Mouse (Mus musculus): ENCODE data around the gene 2900026A02Rik.
A peak's percentile ranks its signal among the peaks of the same experiment; 100 is the strongest.

The 2900026A02Rik gene

DNA sequence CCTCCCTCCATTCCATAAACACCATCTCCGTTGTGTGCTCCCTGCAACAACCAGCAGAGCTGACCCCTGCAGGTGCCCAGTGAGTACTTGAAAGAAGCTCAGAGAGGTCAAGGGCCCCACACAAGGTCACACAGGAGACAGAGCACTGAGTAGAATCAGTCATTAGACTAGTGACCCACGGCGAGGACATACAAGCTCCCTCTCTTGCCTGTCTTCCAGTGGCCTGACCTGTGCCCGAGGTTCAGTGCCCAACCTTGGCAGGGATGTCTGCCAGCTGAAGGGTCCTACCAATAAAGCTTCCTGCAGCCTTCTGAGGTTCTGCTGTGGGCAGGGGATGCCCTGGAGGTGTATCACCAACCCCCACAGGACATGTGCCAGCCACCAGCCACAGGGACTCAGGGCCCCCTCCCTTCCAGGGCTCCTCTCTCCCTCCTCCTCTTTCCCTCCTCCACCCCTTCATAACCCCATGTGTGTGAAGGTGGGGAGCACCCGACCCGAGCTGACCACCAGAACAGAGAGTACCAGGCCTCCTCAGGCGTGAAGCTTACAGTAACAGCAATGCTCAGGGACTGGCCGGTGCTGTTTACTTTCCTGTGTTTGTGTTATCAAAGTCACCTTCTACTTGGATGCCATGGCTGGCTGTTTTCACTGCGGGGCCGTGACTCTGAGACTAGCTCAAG, 8.7 kb downstream of the 2900026A02Rik start:
- DNase-seq (ENCODE audit: low spot score) = no peak

DNA sequence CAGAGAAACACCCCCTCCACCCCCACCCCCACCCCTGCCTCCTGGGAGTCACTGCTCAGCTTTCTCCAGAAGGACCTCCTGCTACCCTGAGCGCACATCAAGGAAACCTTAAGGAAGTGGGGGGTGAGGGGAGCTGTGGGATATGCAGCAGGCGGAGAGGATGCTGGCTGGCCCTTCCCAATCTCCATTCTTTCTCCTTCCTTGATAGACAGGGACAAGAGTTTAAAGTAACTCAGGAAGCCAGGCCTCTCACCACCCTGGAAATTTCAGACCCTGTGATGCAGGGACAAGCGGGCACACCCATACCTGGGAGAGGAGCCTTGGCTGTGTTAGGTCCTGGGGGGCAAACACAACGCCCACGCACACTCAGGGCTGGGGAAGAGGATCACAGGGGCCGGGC, 10.7 kb downstream of the 2900026A02Rik start:
- no peak for DNase-seq (ENCODE audit: low spot score)

DNA sequence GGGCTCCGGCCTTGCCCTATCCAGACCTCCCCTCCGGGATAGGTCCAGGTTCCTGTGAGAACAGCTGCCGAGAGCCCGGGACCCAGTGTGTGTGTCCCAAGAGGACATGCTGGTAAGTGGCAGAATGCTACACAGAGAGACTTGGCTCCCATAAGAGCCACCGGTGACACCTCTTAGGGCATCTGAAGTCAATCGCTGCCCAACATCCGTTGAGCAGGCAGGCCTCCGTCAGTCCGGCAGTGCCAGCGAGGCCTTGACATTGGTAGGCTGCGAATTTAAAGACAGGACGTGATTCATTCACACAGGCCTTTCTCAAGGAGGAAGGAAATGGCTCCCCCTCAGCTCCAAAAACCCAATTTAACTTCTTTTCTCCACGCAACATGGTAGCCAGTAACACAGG, 11.1 kb downstream of the 2900026A02Rik start:
- DNase-seq (ENCODE audit: low spot score) = no peak

DNA sequence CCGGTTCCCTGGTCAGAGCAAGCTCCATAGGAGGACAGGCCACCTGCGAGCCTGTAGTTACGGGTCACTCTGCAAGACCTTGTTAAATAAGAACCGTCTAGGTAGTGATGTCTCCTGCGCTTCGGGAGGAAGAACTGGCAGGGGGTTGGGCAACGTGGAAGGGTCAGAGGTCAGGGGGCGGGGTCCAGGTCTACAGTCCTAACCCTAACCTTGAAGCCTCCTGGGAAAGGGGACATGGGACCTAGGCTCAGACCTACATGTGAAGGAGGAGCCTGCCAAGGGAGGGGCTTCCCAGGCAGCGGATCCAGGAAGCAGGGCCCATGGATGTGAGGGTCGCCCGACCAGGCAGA, 11.7 kb downstream of the 2900026A02Rik start:
- DNase-seq (ENCODE audit: low spot score) = no peak

DNA sequence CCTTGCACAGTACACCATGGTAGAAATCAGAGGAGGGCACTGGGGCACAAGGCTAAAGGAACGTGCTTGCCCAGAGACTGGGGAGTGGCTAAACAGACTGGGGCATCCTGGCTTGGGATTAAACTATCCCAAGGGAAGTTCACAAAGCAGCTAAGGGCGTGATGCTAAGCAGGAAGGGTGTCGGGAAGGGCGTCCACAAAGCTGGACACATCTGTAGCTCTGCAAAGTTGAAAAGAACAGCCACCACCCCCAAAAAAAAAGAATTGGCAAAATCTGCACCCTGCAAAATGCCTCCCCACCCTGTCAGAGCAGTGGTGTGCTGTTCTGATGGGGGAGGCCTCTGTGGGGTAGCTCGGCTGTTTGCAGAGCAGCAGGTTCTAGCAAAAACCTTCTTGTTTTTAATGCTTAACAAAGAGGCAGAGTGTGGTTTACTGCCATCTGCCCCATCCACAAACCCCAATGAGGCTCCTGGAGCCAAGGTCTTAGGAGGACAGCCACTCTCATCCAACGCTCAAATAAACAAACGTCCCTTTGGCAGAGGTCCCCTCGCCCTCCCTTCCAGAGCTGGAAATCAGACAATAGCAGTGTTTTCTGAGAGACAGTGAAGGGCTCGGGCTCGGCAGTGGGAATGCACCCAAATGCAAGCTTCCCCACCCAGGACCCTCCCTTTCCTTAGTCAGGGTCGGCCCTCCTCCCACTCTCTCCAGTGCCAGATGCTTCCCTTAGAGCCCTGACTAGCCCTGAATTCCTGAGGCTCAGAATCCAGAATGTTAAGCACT, 12.2 kb downstream of the 2900026A02Rik start:
- DNase-seq (ENCODE audit: low spot score) = peak; percentile 72

DNA sequence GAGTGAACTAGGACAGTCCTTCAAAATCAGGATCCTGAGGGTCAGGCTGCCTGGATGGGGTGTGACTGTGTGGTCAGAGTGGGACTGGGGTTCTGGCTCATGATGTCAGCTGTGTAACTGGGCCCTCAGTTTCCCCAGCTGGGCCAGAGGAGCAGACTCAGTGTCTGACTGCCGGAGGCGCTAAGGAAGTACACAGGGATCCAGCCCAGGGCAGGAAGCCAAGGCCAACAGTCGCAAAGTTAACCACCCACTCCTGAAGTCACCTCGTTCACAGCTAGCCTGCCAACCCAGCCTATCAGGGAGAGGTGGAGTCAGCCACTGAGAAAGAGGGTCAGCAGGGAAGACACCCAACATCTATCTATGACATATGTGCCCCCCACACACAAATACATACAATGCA, 13.0 kb downstream of the 2900026A02Rik start:
- no peak for DNase-seq (ENCODE audit: low spot score)

DNA sequence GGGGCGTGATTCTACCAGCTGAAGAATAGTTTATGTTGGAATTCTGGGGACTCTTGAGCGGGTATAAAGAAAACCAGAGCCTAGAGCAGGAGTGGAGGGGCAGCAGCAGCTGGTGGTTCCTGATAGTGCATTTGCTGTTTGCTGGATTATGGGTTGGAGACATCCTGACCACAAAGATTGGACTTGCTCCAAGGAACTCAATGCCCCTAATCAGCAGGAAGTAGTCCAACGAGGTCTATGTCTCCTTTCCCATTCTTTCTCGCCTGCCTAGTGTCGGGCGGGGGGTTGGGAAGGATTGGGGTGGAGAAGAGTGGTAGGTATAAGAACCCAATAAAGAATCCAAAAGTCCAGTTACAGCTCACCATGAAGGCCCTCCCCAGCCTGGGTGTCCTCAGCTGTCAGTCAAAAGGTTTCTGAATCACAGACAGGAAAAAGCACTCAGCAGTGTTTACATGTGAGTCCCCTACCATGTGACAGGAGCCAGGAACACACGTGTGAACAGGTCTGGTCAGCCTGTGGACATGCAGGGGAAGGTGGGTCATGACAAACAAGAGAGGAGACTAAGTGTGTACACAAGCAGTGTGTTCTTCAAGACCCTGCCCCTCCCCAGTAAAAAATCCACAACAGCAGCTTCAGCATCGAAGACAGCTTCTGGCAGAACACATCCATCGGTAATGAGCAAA, 14.2 kb downstream of the 2900026A02Rik start:
- no peak for DNase-seq (ENCODE audit: low spot score)

DNA sequence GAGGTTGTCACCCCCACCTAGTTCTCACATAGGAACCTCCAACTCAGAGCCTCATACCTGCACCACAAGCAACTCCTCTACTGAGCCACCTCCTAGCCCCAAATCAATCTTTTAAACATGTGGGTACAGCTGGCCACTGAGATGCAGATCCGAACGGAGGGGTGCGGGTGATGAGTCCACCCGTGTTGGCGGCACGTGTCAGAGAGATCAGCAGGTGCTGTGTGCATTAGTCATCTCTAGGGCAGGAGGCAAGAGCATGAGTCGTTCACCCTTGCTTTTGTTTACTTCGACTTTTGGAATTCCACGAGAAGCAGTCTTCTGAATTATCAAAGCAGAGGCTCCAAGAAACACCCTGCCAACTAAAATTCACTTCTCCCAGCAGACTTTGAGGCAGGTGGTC, 16.8 kb downstream of the 2900026A02Rik start:
- DNase-seq (ENCODE audit: low spot score) = no peak

DNA sequence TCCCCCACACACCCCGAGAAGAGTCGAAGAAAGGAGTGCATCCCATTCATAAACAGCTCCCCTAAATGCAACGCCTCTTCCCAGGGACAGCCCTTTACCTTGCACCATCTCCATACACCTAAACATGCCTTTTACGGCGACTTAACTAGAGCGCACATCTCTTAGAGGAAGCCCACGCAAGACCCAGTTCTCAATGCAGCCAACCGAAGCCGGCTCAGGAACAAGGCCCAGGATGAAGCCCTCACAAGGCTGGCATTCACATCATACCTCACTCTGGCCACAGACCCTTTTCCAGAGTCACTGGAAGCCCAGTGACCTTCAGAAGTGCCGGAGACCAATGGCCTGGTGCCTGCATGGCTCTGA, 21.3 kb downstream of the 2900026A02Rik start:
- no peak for DNase-seq (ENCODE audit: low spot score)

DNA sequence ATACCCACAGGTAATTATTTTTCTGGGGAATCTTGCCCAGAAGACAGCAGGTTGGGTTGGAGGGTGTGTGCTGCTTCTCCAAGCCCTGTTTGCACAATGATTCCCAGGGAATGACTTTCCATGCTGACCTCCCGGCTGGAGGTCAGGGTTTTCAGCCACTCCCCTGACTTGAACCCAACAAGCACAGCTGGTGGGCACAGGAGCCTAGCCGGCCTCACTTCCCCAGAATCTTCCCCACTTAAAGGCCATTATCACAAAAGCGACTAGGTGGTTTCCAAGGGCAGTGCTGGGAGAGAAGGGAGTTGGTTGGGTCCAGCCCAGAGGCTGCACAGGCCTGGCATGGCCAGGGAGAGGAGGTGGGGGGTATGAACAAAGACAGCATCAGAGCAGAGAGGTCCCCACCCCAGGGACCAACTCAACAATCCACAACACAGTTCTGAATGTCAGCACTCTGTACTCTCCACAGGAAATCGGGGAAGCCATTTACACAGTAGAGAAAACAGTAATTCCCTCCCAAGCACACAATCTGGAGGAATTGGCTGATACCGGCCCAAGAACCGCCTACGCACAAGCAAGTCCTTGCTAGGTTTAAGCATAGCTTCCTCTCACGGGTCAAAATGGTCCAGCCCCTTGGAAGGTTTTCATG, 21.8 kb downstream of the 2900026A02Rik start:
- no peak for DNase-seq (ENCODE audit: low spot score)

DNA sequence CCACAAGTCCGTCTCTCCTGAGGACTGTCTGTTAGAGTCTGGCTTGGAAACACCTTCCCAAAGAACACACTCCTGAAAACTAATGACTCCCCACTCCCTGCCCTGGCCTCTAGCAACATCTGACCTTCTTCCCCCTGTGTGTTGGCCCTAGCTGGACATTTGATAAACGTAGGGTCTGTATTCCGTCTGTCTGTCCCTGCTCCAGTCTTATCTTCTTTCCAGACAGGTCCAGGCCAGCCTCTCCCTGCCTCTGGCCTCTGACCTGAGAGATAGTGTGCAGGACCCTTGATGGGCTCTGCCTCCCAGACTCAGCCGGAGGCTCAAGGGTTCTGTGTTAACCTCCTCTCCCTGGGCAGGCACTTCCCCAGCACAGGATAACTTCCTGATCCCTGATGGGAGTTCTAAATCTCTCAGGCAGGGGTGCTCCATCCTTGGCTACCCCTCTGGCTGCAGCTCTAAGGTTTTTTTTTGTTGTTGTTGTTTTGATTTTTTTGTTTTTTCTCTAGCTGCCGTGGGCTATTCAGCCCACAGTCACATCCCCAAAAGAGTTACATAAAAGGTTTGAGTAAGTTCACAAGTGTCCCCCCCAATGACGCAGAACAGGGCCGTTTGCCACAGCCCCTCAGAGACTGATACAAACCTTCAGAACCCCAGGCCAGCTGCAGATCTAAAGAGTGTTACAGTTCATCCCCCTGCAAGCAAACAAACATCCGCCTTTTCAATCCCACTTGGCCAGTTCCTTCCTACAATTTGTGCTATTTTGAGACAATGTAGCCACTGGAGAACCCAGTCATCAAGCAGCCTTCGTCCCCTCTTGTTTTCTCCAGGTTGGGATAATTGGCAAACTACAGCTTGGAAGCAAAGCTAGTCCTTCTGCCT, 23.9 kb downstream of the 2900026A02Rik start:
- DNase-seq (ENCODE audit: low spot score) = no peak

DNA sequence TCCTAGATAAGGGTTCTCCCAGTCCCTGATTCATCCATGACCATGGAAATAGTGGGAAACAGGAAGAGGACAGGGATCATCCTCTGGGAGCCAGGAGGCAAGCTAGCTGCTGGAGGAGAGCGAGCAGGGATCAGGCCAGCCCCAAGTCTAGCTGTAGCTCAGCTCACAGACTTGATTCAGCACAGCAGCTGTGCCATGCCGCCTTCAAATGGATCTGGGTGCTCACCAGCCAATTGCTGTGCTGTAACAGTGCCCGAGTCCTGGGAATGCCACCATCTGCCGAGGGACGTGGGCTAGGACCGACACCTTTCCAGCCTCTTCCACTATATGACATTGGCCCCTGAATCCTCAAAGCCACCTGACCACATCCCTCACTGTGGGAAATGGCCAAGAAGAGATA, 25.1 kb downstream of the 2900026A02Rik start:
- peak; percentile 36 for DNase-seq (ENCODE audit: low spot score)

DNA sequence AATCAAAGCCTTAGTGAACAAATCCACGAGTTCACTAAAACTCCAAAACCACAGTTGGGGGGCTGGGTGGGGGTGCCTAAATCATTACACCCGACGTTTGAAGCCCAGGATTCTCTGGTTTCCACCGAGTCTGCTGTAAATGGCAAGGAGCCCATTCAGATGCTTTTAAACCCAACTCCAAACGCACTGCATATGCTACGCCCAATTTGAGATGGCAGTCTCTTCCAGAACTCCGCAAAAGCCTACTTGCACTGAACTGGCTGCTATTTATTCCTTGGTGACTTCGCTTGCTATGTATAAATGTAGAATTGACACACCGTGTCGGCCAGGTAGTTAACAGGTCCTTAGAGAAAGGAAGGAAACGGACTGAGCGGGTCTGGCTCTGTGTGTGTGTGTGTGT, 25.6 kb downstream of the 2900026A02Rik start:
- no peak for DNase-seq (ENCODE audit: low spot score)

DNA sequence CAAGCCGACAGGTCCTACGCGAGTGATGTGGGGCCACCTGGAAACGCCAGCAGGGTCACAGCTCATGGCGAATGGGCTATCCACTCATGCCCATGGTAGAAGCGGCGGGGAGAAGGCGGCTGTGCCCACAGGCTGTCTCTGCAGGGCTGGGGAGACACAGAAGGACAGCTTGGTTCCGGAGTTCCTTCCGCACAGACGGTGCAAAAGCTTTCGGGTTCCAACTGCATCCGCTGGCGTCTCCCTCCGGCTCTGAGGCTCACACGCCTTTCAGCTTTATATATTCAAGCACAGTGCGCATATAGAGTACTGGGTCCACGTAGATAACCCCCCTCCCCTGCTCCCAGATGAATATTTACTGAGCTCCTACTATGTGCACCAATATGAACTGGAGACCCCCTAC, 27.3 kb downstream of the 2900026A02Rik start:
- peak; percentile 46 for DNase-seq (ENCODE audit: low spot score)

DNA sequence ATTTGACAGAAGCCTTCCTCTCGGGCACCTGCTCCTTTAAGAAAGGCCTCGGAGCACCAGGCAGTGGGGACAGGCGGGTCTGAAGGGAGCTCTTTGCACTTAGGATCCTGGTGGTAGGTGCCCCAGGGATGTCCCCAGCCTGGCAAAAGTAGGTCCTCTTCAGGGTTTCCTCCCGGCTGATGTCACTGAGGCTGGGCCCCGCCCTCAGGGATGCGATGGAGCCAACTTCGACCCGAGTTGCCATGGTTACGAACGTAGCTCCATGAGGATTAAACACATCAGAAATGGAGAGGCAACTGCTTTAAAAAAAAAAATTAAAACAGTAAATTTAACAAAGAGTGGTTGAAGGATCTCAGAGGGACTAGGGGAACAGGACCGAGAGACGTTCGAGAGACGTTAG, 29.1 kb downstream of the 2900026A02Rik start:
- no peak for DNase-seq (ENCODE audit: low spot score)

DNA sequence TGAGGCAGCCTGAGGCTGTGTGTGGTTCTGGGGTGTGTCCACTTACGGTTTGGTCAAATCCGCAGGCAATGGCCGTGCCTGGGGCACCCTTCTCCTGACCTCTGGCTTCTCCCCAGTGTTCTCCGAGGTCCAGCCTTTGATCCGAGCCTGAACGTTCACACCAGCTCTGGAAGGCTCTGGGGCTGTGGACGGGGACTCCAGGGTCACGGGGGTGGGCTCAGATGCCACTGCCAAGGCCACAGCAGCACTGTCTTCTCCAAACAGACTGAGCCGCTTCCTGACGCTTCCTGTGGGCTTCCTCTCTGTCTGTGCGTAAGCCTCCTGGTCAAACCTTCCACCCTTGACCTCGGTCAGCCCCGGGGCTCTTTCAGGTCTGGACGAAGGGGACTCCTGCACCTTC, 30.5 kb downstream of the 2900026A02Rik start:
- no peak for DNase-seq (ENCODE audit: low spot score)

DNA sequence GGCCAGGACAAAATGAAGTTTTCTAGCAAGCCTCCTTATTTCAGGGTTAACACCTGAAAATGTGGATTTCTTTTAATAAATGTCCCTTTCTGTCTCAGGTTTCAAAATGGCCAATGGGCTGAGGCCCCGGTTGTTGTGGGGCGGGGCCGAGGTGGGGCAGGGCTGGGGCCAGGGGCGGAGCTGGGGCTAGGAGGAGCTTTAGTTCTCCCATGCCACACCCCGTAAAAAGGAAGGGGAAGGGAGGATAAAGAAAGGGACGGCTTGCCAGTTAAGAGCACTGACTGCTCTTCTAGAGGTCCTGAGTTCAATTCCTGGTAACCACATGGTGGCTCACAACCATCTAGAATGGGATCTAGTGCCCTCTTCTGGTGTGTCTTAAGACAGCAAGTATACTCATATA, 39.6 kb downstream of the 2900026A02Rik start:
- DNase-seq (ENCODE audit: low spot score) = no peak

DNA sequence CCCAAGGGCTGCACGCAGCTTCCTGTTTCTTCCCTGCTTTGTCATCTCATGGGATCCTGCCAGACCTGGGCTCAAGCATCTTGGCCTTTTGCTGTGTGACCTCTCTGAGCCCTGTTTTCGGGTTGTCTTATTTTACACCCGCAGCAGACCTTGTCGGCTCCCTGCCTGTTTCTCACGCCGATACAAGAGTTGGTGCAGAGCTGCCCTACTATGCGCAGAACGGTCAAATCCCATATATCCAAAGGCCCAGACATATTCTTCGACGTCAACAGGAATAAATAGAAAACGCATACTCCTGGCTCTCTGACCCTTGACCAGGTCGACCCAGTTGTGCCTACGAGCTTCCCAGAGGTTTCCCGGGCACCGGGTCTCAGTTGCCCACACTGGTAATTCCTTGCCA, 40.3 kb downstream of the 2900026A02Rik start:
- no peak for DNase-seq (ENCODE audit: low spot score)

DNA sequence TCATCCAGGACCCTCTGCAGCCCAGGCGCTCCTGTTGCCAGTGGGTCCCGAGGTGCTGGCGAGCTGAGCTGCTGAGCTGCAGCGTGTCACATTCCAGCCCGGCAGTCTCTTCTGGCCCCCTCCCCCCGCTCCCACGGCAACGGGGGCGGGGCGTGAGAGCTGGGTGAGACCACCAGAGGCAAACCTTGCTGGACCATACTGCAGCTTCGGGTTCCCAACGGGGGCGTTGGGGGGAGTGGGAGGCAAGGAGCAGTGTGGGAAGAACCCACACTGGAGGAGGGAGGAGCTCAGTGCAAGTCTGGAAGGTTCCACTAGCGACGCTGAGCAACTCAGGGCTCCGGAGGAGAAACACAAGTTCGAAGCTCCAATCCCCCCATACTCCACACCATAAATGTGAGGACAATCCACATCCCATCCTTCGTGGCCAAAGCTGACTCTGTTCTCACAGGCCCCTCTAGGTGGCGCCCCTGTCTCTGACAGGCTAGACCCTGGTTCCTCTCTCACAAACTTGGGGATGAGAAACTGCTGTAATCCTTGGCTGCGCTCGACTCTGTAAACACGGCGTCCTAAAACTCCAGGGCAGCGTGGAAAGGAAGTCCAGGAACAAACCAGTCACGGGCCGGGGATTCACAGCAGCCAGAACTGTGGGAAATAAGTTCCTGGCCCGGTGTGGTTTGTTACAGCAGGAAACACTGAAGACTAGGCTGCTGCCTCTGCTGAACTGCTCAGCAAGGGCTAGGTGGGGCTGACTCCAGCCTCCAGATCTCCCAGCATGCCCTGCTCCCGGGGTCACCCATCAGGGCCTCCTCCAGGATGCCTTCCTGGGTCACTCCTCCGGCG, 41.0 kb downstream of the 2900026A02Rik start:
- DNase-seq (ENCODE audit: low spot score) = peak; percentile 92

DNA sequence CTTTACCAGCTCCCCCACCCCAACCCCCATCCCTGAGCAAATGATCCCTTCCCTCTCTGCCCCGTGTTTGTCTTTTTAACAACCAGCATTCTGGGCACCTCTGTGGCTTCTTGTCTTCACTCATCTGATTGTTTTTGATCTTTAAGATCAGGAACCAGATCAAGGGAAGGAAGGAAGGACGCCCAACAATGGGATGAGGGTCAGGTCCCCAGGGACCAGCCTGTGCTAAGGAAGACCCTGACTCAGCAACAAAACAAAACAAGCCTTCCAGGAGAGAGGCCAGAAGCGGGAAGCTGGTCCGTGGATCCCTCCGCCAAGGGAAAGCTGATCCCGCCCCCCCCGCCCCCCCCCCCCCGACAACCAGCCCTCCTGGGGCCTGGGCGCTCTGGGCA, 41.6 kb downstream of the 2900026A02Rik start:
- no peak for DNase-seq (ENCODE audit: low spot score)

DNA sequence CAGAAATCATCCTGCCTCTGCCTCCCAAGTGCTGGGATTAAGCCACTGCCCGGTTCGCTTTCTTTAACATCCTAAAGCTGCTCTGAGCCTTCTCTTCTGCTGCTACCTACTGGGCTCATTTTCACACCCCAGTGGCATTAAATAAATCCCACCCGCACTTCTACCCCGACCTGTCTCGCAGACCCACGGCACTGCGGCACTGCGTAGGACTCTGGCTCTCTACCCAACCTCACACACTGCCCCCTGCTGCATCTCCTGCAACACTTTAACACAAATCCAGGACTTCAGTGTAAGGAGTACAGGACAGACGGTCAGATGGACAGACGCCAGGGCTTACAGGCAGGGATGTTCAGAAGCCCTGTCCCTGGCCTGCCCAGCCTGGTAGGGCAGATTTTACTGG, 45.1 kb downstream of the 2900026A02Rik start:
- no peak for DNase-seq (ENCODE audit: low spot score)
